Mouse (Mus musculus): ENCODE measurements around the gene Acss1.

DNA sequence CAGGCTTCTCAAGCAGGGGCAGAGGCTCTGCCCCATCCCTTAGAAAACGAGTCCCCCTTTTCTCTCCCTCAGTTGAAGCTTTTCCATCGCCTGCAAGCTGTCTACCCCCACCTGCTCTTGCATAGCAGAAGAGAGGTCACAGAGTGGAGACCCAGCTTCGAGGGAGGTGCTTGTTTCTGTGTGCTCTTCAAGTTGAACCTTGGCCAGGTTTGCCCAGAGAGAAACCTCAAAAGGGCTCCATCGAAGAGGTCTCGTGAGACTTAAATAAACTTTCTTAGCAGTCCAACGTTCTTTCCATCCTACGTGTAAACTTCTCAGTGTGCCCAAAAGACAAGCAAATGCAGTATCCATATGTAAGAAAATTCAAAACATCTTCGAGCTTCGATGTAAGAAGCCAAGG is 16.9 kb downstream of the Acss1 start:
- TF ChIP-seq CTCF (IDR thresholded peaks at IDR 0.05; ENCODE audit: control insufficient read depth, insufficient read depth, insufficient read length) (no peak), MYOD1 (IDR thresholded peaks at IDR 0.05; ENCODE audit: control insufficient read depth, insufficient read length, low read depth) (no peak)
